Mouse (Mus musculus) liver, embryonic 12.5 days (tissue): Measurements from ENCODE around the gene Tnfaip2. TPM values are rescaled to one million over a fixed set of nuclear protein-coding genes. Genes with fewer than 3 reads are reported as not detected.
A peak's percentile ranks its signal among the peaks of the same experiment; 100 is the strongest.

Experiments
- ATAC-seq: fragments of 200-750 bp; cut with Nextera tagmentation; 2 replicates; pipeline ENCODE4 v1.8.0; 2017; ENCODE audit warnings: moderate number of reproducible peaks, mild to moderate bottlenecking, moderate library complexity
- H3K27ac ChIP-seq: fragments of 300-500 bp; sonication (generic); 2 replicates; pipeline ENCODE4 v1.5.1; 2016; ENCODE audit warnings: mild to moderate bottlenecking
- H3K27me3 ChIP-seq: fragments of 300-500 bp; sonication (generic); replicated peaks from 2 replicates; pipeline ENCODE4 v1.6.1; 2016; ENCODE audit warnings: mild to moderate bottlenecking, moderate library complexity
- H3K36me3 ChIP-seq: fragments of 300-500 bp; sonication (generic); 2 replicates; pipeline ENCODE4 v1.6.1; 2016; ENCODE audit warnings: mild to moderate bottlenecking, moderate library complexity
- H3K4me1 ChIP-seq: fragments of 300-500 bp; sonication (generic); 2 replicates; pipeline ENCODE4 v1.6.1; 2016
- H3K4me2 ChIP-seq: fragments of 300-500 bp; sonication (generic); 2 replicates; pipeline ENCODE4 v1.6.1; 2016; ENCODE audit warnings: mild to moderate bottlenecking, moderate library complexity
- H3K4me3 ChIP-seq: fragments of 300-500 bp; sonication (generic); 2 replicates; pipeline ENCODE4 v1.5.1; 2016; ENCODE audit warnings: mild to moderate bottlenecking, moderate library complexity
- H3K9ac ChIP-seq: fragments of 300-500 bp; sonication (generic); 2 replicates; pipeline ENCODE4 v1.6.1; 2016; ENCODE audit warnings: mild to moderate bottlenecking, moderate library complexity
- H3K9me3 ChIP-seq: fragments of 300-500 bp; sonication (generic); replicated peaks from 2 replicates; pipeline ENCODE4 v1.6.1; 2016; ENCODE audit warnings: mild to moderate bottlenecking, moderate library complexity
- WGBS: fragments of 180-500 bp; shearing (Covaris S2); methylation state at CpG from one replicate; pipeline ENCODE4 v1.1.7; 2016; ENCODE audit not compliant: insufficient replicate concordance; 5-methylcytosine and 5-hydroxymethylcytosine counted together
- polyA plus RNA-seq: library from polyadenylated mRNA; unstranded; fragments of >200 nt; fragmentation: Nextera tagmentation; extraction: Ambion mirVana; gene quantifications from 2 replicates; pipeline ENCODE4 v1.2.1, GENCODE M21; 2016

The Tnfaip2 gene
- polyA plus RNA-seq, 1 experiment from 2014 or later, result 88.6 TPM

GRCm38 (mm10) chr12:111468206-111468605, 25.9 kb downstream of the Tnfaip2 start:
- Histone ChIP-seq H3K4me1 (0 out of 2 replicates have a peak, but pooled peaks cover 3% of the 10 kb centered on the region), H3K27me3 (peaks cover 52% of the 10 kb centered on the region), H3K9me3 (no peaks in the 10 kb centered on the region), H3K27ac (no peak overlapping the region), H3K36me3 (no peaks in the 10 kb centered on the region), H3K4me3 (no peak overlapping the region), H3K9ac (no peak overlapping the region), H3K4me2 (no peak overlapping the region)
- ATAC-seq, result no peak
- WGBS, result 67% methylated on average over 7 of the region's 7 CpGs

- no peak overlapping the region for H3K4me2 ChIP-seq
- WGBS, result 4% methylated on average over 8 of the region's 8 CpGs
- H3K36me3 ChIP-seq, result no peaks in the 10 kb centered on the region
- H3K4me3 ChIP-seq, result no peak overlapping the region
- no peak overlapping the region for H3K27ac ChIP-seq
- peaks cover 57% of the 10 kb centered on the region for H3K27me3 ChIP-seq
- 0 out of 2 replicates have a peak, but pooled peaks cover 3% of the 10 kb centered on the region for H3K4me1 ChIP-seq
- no peak overlapping the region for H3K9ac ChIP-seq
- ATAC-seq, result peak; percentile 64; the same call in 1 of the 2 replicates
- H3K9me3 ChIP-seq, result no peaks in the 10 kb centered on the region
Observed at GRCm38 (mm10) chr12:111469507-111469906, 27.2 kb downstream of the Tnfaip2 start.

GRCm38 (mm10) chr12:111471119-111471518, 28.9 kb downstream of the Tnfaip2 start:
- H3K36me3 ChIP-seq, result no peaks in the 10 kb centered on the region
- H3K4me1 ChIP-seq, result 0 out of 2 replicates have a peak, but pooled peaks cover 3% of the 10 kb centered on the region
- H3K4me3 ChIP-seq, result no peak overlapping the region
- H3K9ac ChIP-seq, result no peak overlapping the region
- 41% methylated on average over 1 of the region's 1 CpGs for WGBS
- no peak for ATAC-seq
- no peak overlapping the region for H3K4me2 ChIP-seq
- no peak overlapping the region for H3K27ac ChIP-seq
- H3K9me3 ChIP-seq, result no peaks in the 10 kb centered on the region
- peaks cover 49% of the 10 kb centered on the region for H3K27me3 ChIP-seq

- no peak overlapping the region for H3K4me3 ChIP-seq
- no peak overlapping the region for H3K9ac ChIP-seq
- H3K4me1 ChIP-seq, result 0 out of 2 replicates have a peak, but pooled peaks cover 3% of the 10 kb centered on the region
- no peak overlapping the region for H3K27ac ChIP-seq
- no peaks in the 10 kb centered on the region for H3K9me3 ChIP-seq
- no peak for ATAC-seq
- no peaks in the 10 kb centered on the region for H3K36me3 ChIP-seq
- H3K27me3 ChIP-seq, result peaks cover 52% of the 10 kb centered on the region
- H3K4me2 ChIP-seq, result no peak overlapping the region
- WGBS, result 61% methylated on average over 3 of the region's 3 CpGs
Observed at GRCm38 (mm10) chr12:111471721-111472120, 29.5 kb downstream of the Tnfaip2 start.

- H3K27me3 ChIP-seq, result peaks cover 58% of the 10 kb centered on the region
- no peaks in the 10 kb centered on the region for H3K36me3 ChIP-seq
- H3K9me3 ChIP-seq, result no peaks in the 10 kb centered on the region
- 61% methylated on average over 5 of the region's 5 CpGs for WGBS
- no peak overlapping the region for H3K4me2 ChIP-seq
- no peak for ATAC-seq
- H3K9ac ChIP-seq, result no peak overlapping the region
- no peak overlapping the region for H3K27ac ChIP-seq
- H3K4me3 ChIP-seq, result no peak overlapping the region
- H3K4me1 ChIP-seq, result 0 out of 2 replicates have a peak, but pooled peaks cover 3% of the 10 kb centered on the region
Observed at GRCm38 (mm10) chr12:111472886-111473285, 30.6 kb downstream of the Tnfaip2 start.

GRCm38 (mm10) chr12:111474384-111474783, 32.1 kb downstream of the Tnfaip2 start:
- 74% methylated on average over 3 of the region's 3 CpGs for WGBS
- 0 out of 2 replicates have a peak, but pooled peaks cover under 1% of the 10 kb centered on the region for H3K4me1 ChIP-seq
- peaks cover 55% of the 10 kb centered on the region for H3K27me3 ChIP-seq
- H3K27ac ChIP-seq, result no peak overlapping the region
- ATAC-seq, result no peak
- H3K4me2 ChIP-seq, result no peak overlapping the region
- H3K9ac ChIP-seq, result no peak overlapping the region
- H3K9me3 ChIP-seq, result no peaks in the 10 kb centered on the region
- H3K36me3 ChIP-seq, result no peaks in the 10 kb centered on the region
- H3K4me3 ChIP-seq, result no peak overlapping the region

- no peak overlapping the region for H3K27ac ChIP-seq
- no peaks in the 10 kb centered on the region for H3K4me1 ChIP-seq
- 47% methylated on average over 8 of the region's 8 CpGs for WGBS
- H3K9ac ChIP-seq, result no peak overlapping the region
- H3K9me3 ChIP-seq, result no peaks in the 10 kb centered on the region
- H3K4me2 ChIP-seq, result no peak overlapping the region
- H3K27me3 ChIP-seq, result peaks cover 56% of the 10 kb centered on the region
- no peaks in the 10 kb centered on the region for H3K36me3 ChIP-seq
- no peak for ATAC-seq
- H3K4me3 ChIP-seq, result no peak overlapping the region
Observed at GRCm38 (mm10) chr12:111474893-111475643, 32.8 kb downstream of the Tnfaip2 start.

GRCm38 (mm10) chr12:111478924-111479323, 36.7 kb downstream of the Tnfaip2 start:
- H3K9me3 ChIP-seq, result no peaks in the 10 kb centered on the region
- H3K36me3 ChIP-seq, result no peaks in the 10 kb centered on the region
- H3K27ac ChIP-seq, result no peak overlapping the region
- no peak overlapping the region for H3K9ac ChIP-seq
- no peaks in the 10 kb centered on the region for H3K4me1 ChIP-seq
- H3K27me3 ChIP-seq, result peaks cover 73% of the 10 kb centered on the region
- no peak overlapping the region for H3K4me2 ChIP-seq
- no peak for ATAC-seq
- 61% methylated on average over 5 of the region's 5 CpGs for WGBS
- no peak overlapping the region for H3K4me3 ChIP-seq

- Histone ChIP-seq H3K4me1 (no peaks in the 10 kb centered on the region), H3K27me3 (peaks cover 78% of the 10 kb centered on the region), H3K36me3 (no peaks in the 10 kb centered on the region), H3K27ac (no peak overlapping the region), H3K9me3 (no peaks in the 10 kb centered on the region), H3K4me3 (no peak overlapping the region), H3K9ac (no peak overlapping the region), H3K4me2 (no peak overlapping the region)
- ATAC-seq, result no peak
- 55% methylated on average over 2 of the region's 2 CpGs for WGBS
Observed at GRCm38 (mm10) chr12:111479917-111480316, 37.6 kb downstream of the Tnfaip2 start.

GRCm38 (mm10) chr12:111485046-111485651, 42.9 kb downstream of the Tnfaip2 start:
- Histone ChIP-seq H3K27ac (no peak overlapping the region), H3K9me3 (no peaks in the 10 kb centered on the region), H3K4me3 (peak overlapping the region; percentile 41), H3K4me1 (peaks cover 17% of the 10 kb centered on the region), H3K36me3 (no peaks in the 10 kb centered on the region), H3K4me2 (peak overlapping the region; percentile 63), H3K9ac (no peak overlapping the region), H3K27me3 (peaks cover 99% of the 10 kb centered on the region)
- ATAC-seq, result 0 out of 2 replicates have a peak, but pooled peaks have one; percentile 15
- 4% methylated on average over 63 of the region's 63 CpGs for WGBS

- WGBS, result 2% methylated on average over 45 of the region's 58 CpGs
- Histone ChIP-seq H3K9me3 (no peaks in the 10 kb centered on the region), H3K4me1 (peaks cover 17% of the 10 kb centered on the region), H3K36me3 (no peaks in the 10 kb centered on the region), H3K4me3 (peak within 1 kb of the TSS; percentile 41), H3K27me3 (peaks cover 99% of the 10 kb centered on the region), H3K4me2 (peak within 1 kb of the TSS; percentile 63), H3K9ac (no peak within 1 kb of the TSS), H3K27ac (no peak within 1 kb of the TSS)
- peak; percentile 50; the same call in 1 of the 2 replicates for ATAC-seq
Observed at GRCm38 (mm10) chr12:111485652-111486306, 43.5 kb downstream of the Tnfaip2 start, which contains the start of gene Gm266. Gene Gm266 (minus strand): TSS chr12:111485823.

GRCm38 (mm10) chr12:111486455-111486854, 44.2 kb downstream of the Tnfaip2 start:
- Histone ChIP-seq H3K36me3 (no peaks in the 10 kb centered on the region), H3K9ac (no peak overlapping the region), H3K27me3 (peaks cover 99% of the 10 kb centered on the region), H3K4me3 (no peak overlapping the region), H3K4me2 (peak overlapping the region; percentile 63; the same call in 1 of the 2 replicates), H3K9me3 (no peaks in the 10 kb centered on the region), H3K27ac (no peak overlapping the region), H3K4me1 (peaks cover 17% of the 10 kb centered on the region)
- ATAC-seq, result no peak
- 9% methylated on average over 12 of the region's 12 CpGs for WGBS
